Mouse (Mus musculus) cerebellum, adult 11 months (tissue): Measurements from ENCODE around the gene Samhd1.

ENCODE experiments used
- DNase-seq: peaks from one replicate; pipeline ENCODE4 v3.0.0; 2022

The Samhd1 gene

GRCm38 (mm10) chr2:157069755-157070315 lies 65.2 kb downstream of the Samhd1 start:
- DNase-seq, result peak; percentile 59

- DNase-seq, result peak; percentile 94
Observed at GRCm38 (mm10) chr2:157069355-157069735, 65.7 kb downstream of the Samhd1 start.

GRCm38 (mm10) chr2:157068701-157069354 lies 66.2 kb downstream of the Samhd1 start:
- DNase-seq, result no peak

GRCm38 (mm10) chr2:157066731-157067430 lies 68.2 kb downstream of the Samhd1 start:
- peak; percentile 29 for DNase-seq

GRCm38 (mm10) chr2:157065879-157066226 lies 69.2 kb downstream of the Samhd1 start:
- no peak for DNase-seq

GRCm38 (mm10) chr2:157064978-157065878 lies 69.8 kb downstream of the Samhd1 start:
- DNase-seq, result peak; percentile 34

GRCm38 (mm10) chr2:157064136-157064535 lies 70.9 kb downstream of the Samhd1 start:
- DNase-seq, result peak; percentile 39

GRCm38 (mm10) chr2:157063241-157063700 lies 71.8 kb downstream of the Samhd1 start:
- peak; percentile 52 for DNase-seq

GRCm38 (mm10) chr2:157060557-157061305 lies 74.3 kb downstream of the Samhd1 start:
- DNase-seq, result peak; percentile 75

GRCm38 (mm10) chr2:157060037-157060436 lies 75.0 kb downstream of the Samhd1 start:
- peak; percentile 56 for DNase-seq

GRCm38 (mm10) chr2:157059166-157059565 lies 75.9 kb downstream of the Samhd1 start:
- no peak for DNase-seq

GRCm38 (mm10) chr2:157058342-157058998 lies 76.6 kb downstream of the Samhd1 start:
- DNase-seq, result peak; percentile 77

- no peak for DNase-seq
Observed at GRCm38 (mm10) chr2:157057758-157058157, 77.3 kb downstream of the Samhd1 start.

- DNase-seq, result no peak
Observed at GRCm38 (mm10) chr2:157057186-157057585, 77.9 kb downstream of the Samhd1 start.

- DNase-seq, result no peak
Observed at GRCm38 (mm10) chr2:157055721-157056120, 79.3 kb downstream of the Samhd1 start.

- peak; percentile 59 for DNase-seq
Observed at GRCm38 (mm10) chr2:157054816-157055215, 80.2 kb downstream of the Samhd1 start.

- no peak for DNase-seq
Observed at GRCm38 (mm10) chr2:157054297-157054696, 80.8 kb downstream of the Samhd1 start.

GRCm38 (mm10) chr2:157053787-157054186 lies 81.3 kb downstream of the Samhd1 start:
- DNase-seq, result no peak

GRCm38 (mm10) chr2:157053124-157053523 lies 81.9 kb downstream of the Samhd1 start:
- no peak for DNase-seq

GRCm38 (mm10) chr2:157052448-157052847 lies 82.6 kb downstream of the Samhd1 start:
- no peak for DNase-seq

GRCm38 (mm10) chr2:157049831-157050243 lies 85.2 kb downstream of the Samhd1 start:
- no peak for DNase-seq
